Mouse (Mus musculus) embryonic fibroblast, embryonic 13.5 days (primary cell): ENCODE measurements around the gene Rptor. TPM values are rescaled to one million over a fixed set of nuclear protein-coding genes. Genes with fewer than 3 reads are reported as not detected.

Experiments used
- H3K27ac ChIP-seq: 2 replicates; pipeline ENCODE4 v1.5.1; 2012; ENCODE audit warnings: low read length, control low read depth, inconsistent platforms; ENCODE audit not compliant: insufficient read depth
- H3K4me1 ChIP-seq: 2 replicates; pipeline ENCODE4 v1.6.1; 2011; ENCODE audit warnings: low read length; ENCODE audit not compliant: control insufficient read depth, insufficient read depth
- H3K4me3 ChIP-seq: 2 replicates; pipeline ENCODE4 v1.5.1; 2011; ENCODE audit warnings: mild to moderate bottlenecking, control low read depth, low read length; ENCODE audit not compliant: insufficient read depth
- CTCF ChIP-seq: IDR thresholded peaks from 2 replicates; pipeline ENCODE4 v1.5.1; 2011; ENCODE audit warnings: mild to moderate bottlenecking, control low read depth, low read length, moderate library complexity, borderline replicate concordance; ENCODE audit not compliant: insufficient read depth
- POLR2A ChIP-seq: IDR thresholded peaks from 2 replicates; pipeline ENCODE4 v1.6.1; 2011; ENCODE audit warnings: low read depth, mild to moderate bottlenecking, control low read depth, low read length, moderate library complexity
- polyA plus RNA-seq: library from polyadenylated mRNA; stranded (reverse); fragments of >200 nt; gene quantifications from 2 replicates; pipeline ENCODE4 v1.2.4, GENCODE M21; 2011; ENCODE audit warnings: low read depth; ENCODE audit not compliant: missing spikeins, insufficient read length

Gene Rptor
- polyA plus RNA-seq, 1 experiment: 31.7 TPM

GRCm38 (mm10) chr11:119785661-119786384 lies 183.1 kb downstream of the Rptor start:
- Histone ChIP-seq H3K4me1 (peaks cover 8% of the 10 kb centered on the region), H3K4me3 (no peak overlapping the region), H3K27ac (no peak overlapping the region)
- TF ChIP-seq CTCF: no peak
- TF ChIP-seq POLR2A: no peak

DNA sequence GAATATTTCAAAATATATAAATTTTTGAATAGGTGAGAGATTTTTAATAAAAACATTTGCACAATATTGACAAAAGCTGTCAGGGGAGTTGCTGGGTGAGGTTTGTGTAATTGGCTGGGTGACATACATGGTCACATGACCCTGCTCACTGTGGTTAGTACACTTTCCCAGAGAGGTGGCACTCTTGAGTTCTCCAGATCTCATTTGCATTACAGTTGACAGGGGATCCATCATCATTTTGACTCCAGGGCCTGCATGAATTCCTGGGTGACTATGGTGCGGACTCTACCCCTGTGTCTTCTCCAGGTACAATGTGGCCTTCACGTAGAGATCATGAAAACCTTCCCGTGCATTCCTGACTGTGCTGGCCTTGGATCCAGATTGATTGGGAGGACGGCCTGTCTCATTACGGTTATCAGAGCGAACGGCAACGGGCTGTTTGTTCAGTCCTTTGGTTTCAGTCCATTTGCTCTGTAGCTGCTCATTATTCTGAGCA lies 183.7 kb downstream of the Rptor start:
- H3K4me1 ChIP-seq: peaks cover 8% of the 10 kb centered on the region
- H3K27ac ChIP-seq: no peak overlapping the region
- H3K4me3 ChIP-seq: no peak overlapping the region
- TF ChIP-seq CTCF (no peak), POLR2A (no peak)

DNA sequence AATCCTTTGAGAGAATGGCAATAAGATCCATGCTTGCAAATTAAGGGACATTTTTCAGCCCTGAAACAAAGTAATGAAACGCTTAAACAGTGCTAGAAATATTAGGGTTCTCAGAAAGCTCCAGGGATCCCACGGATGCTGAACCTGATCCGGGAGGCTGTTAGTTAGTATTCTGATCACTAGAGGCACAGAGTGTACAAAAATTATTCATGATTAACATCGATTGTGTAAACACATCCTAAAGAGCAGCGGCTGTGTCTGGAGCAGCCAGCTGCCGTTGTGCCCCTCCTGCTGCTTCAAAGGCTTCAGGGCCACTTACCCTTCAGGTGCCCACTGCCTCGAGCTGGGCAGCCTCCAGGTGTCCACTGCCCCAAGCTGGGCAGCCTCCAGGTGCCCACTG lies 185.8 kb downstream of the Rptor start:
- no peak overlapping the region for H3K4me3 ChIP-seq
- H3K4me1 ChIP-seq: peaks cover 16% of the 10 kb centered on the region
- H3K27ac ChIP-seq: no peak overlapping the region
- TF ChIP-seq POLR2A: no peak
- TF ChIP-seq CTCF: no peak

- peaks cover 21% of the 10 kb centered on the region for H3K4me1 ChIP-seq
- TF ChIP-seq CTCF (no peak), POLR2A (no peak)
- H3K27ac ChIP-seq: no peak overlapping the region
- no peak overlapping the region for H3K4me3 ChIP-seq
Observed at GRCm38 (mm10) chr11:119788919-119789713, 186.4 kb downstream of the Rptor start.

DNA sequence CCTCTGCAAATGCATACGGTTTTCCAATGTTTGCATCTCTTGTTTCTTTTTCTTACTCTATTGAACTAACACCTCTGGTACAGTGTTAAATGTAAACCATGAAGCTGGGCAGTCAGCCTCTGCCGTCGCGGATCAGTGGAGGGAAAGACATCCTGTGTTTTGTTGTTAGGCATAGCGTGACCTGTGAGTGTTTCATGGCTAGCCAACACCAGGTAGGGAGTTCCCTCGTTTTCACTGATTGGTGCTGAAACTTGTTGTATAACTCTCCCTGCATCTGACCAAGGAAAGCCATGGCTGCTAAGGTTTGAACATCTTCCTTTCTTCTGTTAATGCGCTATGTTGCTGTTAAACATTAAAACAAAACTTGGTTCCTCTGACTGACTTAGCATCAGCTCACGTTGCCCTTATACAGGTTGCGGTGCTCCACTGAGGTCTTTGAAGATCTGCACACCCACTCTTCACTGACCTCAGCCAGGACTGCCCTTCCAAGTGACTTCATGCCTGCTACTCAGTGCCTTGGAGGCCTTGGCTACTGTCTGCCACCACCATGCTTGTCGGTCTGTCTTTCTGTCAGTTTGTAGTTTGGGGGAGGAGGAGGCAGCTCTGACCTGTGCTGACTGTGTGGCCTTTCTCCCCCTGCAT lies 189.3 kb downstream of the Rptor start:
- TF ChIP-seq CTCF (no peak), POLR2A (no peak)
- Histone ChIP-seq H3K4me1 (peaks cover 44% of the 10 kb centered on the region), H3K4me3 (no peak overlapping the region), H3K27ac (no peak overlapping the region)

GRCm38 (mm10) chr11:119793378-119793777 lies 190.7 kb downstream of the Rptor start:
- TF ChIP-seq CTCF (no peak), POLR2A (no peak)
- no peak overlapping the region for H3K4me3 ChIP-seq
- H3K27ac ChIP-seq: no peak overlapping the region
- H3K4me1 ChIP-seq: peaks cover 52% of the 10 kb centered on the region

DNA sequence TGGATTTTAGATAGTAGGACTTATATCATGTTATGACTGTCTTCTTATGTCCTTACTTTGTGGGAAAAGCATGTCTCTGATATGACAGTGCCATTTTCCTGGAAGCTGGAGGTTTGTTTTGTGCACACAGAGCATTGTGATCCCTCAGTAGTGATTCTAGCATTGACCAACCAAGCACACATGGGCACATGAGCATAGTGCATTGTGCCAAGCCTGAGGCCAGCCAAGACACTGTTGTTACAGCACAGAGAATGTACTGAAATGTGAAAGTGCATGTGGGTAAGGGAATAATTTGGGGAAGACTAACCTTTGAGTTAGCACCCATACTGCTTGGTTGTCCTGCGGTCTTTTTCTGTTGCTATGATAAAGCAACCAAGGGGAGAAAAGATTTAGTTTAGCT lies 191.3 kb downstream of the Rptor start:
- no peak overlapping the region for H3K27ac ChIP-seq
- H3K4me1 ChIP-seq: peaks cover 53% of the 10 kb centered on the region
- no peak overlapping the region for H3K4me3 ChIP-seq
- no peak for TF ChIP-seq CTCF
- TF ChIP-seq POLR2A: no peak

DNA sequence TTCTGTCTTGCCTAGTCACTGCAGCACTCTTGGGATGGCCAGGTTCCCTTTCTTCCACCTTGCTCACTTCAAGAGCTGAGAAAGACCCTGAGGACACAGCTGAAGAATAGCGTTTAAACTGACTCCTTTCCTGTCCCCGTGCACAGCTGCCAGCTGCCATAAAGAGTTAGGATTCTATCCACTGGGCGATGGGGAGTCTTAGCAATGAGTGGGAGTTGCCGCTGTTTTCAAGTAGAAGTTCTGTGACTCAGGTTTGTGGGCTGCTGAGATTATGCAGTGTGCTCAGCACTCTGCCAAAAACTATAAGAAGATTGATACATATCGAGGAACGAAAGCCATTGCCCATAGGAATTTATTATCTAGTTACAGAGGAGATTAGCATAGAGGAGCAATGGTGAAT lies 192.0 kb downstream of the Rptor start:
- Histone ChIP-seq H3K4me3 (no peak overlapping the region), H3K4me1 (peaks cover 54% of the 10 kb centered on the region), H3K27ac (peak overlapping the region; percentile 24)
- TF ChIP-seq POLR2A (no peak), CTCF (no peak)

DNA sequence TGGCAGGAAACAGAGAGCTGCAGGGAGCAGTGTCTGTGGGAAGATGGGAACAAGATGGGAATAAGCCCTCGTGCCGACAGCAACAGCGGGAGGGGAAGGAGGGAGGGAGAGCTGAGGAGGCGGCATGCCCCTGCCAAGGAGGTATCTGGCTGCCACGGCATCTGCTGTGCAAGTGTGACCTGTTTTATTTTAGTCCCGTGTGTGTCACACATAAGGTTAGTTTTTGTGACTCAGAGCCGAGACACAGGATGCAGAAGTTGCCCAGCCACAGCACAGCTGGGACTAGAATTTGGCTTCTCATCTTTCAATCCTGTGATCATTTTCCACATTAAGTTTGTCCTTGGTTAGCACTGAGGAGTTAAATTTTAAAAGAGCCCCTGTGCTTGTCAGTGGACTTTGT lies 193.7 kb downstream of the Rptor start:
- H3K4me1 ChIP-seq: peaks cover 59% of the 10 kb centered on the region
- H3K27ac ChIP-seq: peak overlapping the region; percentile 4; the same call in 1 of the 2 replicates
- no peak for TF ChIP-seq POLR2A
- TF ChIP-seq CTCF: no peak
- H3K4me3 ChIP-seq: no peak overlapping the region
